In the genomic region with DNA sequence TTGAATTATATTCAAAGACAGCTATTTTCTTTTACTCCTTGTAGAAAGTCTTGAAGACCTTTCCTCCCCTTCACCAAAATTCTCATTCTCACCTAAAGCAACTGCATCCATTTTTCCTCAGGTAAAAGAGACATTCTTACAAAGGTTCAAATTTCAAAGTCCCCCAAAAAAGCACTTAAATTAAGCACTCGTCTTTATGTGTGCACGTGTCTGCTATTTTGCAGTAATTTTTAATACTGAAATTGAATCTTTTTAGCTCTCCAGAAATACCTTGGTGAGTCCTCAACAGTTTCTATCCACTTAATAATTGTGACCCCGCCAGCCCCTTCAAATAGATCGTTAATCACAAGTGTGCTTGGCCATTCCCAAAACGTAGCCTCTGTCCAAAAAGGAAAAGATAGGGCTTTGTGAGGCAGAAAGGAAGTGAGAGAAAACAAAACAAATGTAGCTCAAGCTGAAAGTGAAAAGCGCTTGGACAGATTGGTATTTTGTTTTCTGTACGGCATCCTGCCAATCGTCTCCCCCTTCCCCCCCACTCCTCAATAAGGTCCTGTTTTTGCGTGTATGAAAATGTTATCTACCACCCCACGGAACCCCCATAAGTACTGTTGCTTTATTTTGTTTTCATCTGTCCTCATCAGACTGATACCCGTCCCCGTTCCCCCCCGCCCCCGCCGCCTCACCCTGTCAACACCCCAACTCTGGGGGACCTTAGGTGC, we compare ENCODE assay signal across 8 mouse cellular contexts. TPM values are rescaled to one million over a fixed set of nuclear protein-coding genes. Genes with fewer than 3 reads are reported as not detected.
DNase-seq lines count a peak whose midpoint lies in the region; ATAC-seq and TF ChIP-seq lines count a peak whose summit lies in the region.
"Not testable (repeated sequence)": the region's sequence is repeated elsewhere in the genome, so short reads cannot be mapped to it uniquely, and the experiment has no call there.

No protein-coding gene starts in this region.

- TF ChIP-seq CTCF in C2C12 (IDR thresholded peaks at IDR 0.05; ENCODE audit: control insufficient read depth, insufficient read depth, insufficient read length); liver, embryonic 14.5 days (IDR thresholded peaks at IDR 0.05; ENCODE audit: low read depth): not testable (repeated sequence)

- not testable (repeated sequence) for ATAC-seq in forebrain, embryonic 15.5 days (replicated peaks); kidney, embryonic 16.5 days (ENCODE audit: low FRiP score, low TSS enrichment); liver, embryonic 14.5 days (ENCODE audit: insufficient read depth); midbrain, embryonic 15.5 days (replicated peaks); stomach, embryonic 15.5 days (ENCODE audit: insufficient read depth, low FRiP score, low read depth)

- peaks cover 52% of the 10 kb centered on the region for H3K79me2 ChIP-seq in C2C12 (ENCODE audit: control insufficient read depth, insufficient read depth)

- H3K36me3 ChIP-seq in C2C12 (ENCODE audit: control insufficient read depth, insufficient read depth); forebrain, embryonic 15.5 days; hindbrain, embryonic 10.5 days; kidney, embryonic 16.5 days (ENCODE audit: insufficient read depth, low read length); liver, embryonic 14.5 days (replicated peaks; ENCODE audit: control insufficient read depth, insufficient read depth, low read depth); midbrain, embryonic 15.5 days (replicated peaks); stomach, embryonic 15.5 days: not testable (repeated sequence)

- not testable (repeated sequence) for H3K9me3 ChIP-seq in forebrain, embryonic 15.5 days; hindbrain, embryonic 10.5 days; kidney, embryonic 16.5 days (ENCODE audit: low read length); liver, embryonic 14.5 days (ENCODE audit: control insufficient read depth, low read length); midbrain, embryonic 15.5 days; stomach, embryonic 15.5 days

- H3K79me3 ChIP-seq in C2C12 (ENCODE audit: low read depth): peaks cover 36% of the 10 kb centered on the region

- peaks cover 39% of the 10 kb centered on the region for H3K4me1 ChIP-seq in forebrain, embryonic 15.5 days
- H3K4me1 ChIP-seq in hindbrain, embryonic 10.5 days (replicated peaks): peaks cover 34% of the 10 kb centered on the region
- H3K4me1 ChIP-seq in kidney, embryonic 16.5 days (ENCODE audit: insufficient read depth, low read length); liver, embryonic 14.5 days (replicated peaks; ENCODE audit: control insufficient read depth in 2 of 2, insufficient read depth in 2 of 2, low read length in 1 of 2); stomach, embryonic 15.5 days: not testable (repeated sequence)
- peaks cover 35% of the 10 kb centered on the region for H3K4me1 ChIP-seq in midbrain, embryonic 15.5 days

- peak overlapping the region; percentile 52 for H3K9ac ChIP-seq in forebrain, embryonic 15.5 days (replicated peaks)
- H3K9ac ChIP-seq in kidney, embryonic 16.5 days (replicated peaks; ENCODE audit: low read length): peak overlapping the region; percentile 78
- peak overlapping the region; percentile 70 for H3K9ac ChIP-seq in liver, embryonic 14.5 days (replicated peaks)
- H3K9ac ChIP-seq in midbrain, embryonic 15.5 days: not testable (repeated sequence)
- peak overlapping the region; percentile 61 for H3K9ac ChIP-seq in stomach, embryonic 15.5 days

- H3K27me3 ChIP-seq in C2C12 (ENCODE audit: control insufficient read depth, insufficient read depth, insufficient read length); forebrain, embryonic 15.5 days; kidney, embryonic 16.5 days (ENCODE audit: insufficient read depth, low read length); liver, embryonic 14.5 days (ENCODE audit: control insufficient read depth, insufficient read depth, low read length); stomach, embryonic 15.5 days (replicated peaks): not testable (repeated sequence)
- peaks cover 30% of the 10 kb centered on the region for H3K27me3 ChIP-seq in hindbrain, embryonic 10.5 days (ENCODE audit: insufficient read depth, poor library complexity, severe bottlenecking)
- peaks cover 14% of the 10 kb centered on the region for H3K27me3 ChIP-seq in midbrain, embryonic 15.5 days (replicated peaks)

- not testable (repeated sequence) for H3K27ac ChIP-seq in forebrain, embryonic 15.5 days (replicated peaks); kidney, embryonic 16.5 days (ENCODE audit: low read length); liver, embryonic 14.5 days; midbrain, embryonic 15.5 days; stomach, embryonic 15.5 days
- H3K27ac ChIP-seq in hindbrain, embryonic 10.5 days: peak overlapping the region; percentile 91

- peak overlapping the region; percentile 75 for H3K4me3 ChIP-seq in C2C12 (ENCODE audit: insufficient read depth, poor library complexity, severe bottlenecking)
- peak overlapping the region; percentile 55 for H3K4me3 ChIP-seq in forebrain, embryonic 15.5 days
- H3K4me3 ChIP-seq in hindbrain, embryonic 10.5 days: peak overlapping the region; percentile 74
- H3K4me3 ChIP-seq in kidney, embryonic 16.5 days (ENCODE audit: low read length): peak overlapping the region; percentile 71
- H3K4me3 ChIP-seq in liver, embryonic 14.5 days (ENCODE audit: insufficient read depth in 1 of 2, low read depth in 2 of 2, low read length in 2 of 2): peak overlapping the region; percentile 72 to 78
- H3K4me3 ChIP-seq in midbrain, embryonic 15.5 days: peak overlapping the region; percentile 66
- H3K4me3 ChIP-seq in stomach, embryonic 15.5 days (replicated peaks): peak overlapping the region; percentile 77

- peak overlapping the region; percentile 100 for H3K4me2 ChIP-seq in forebrain, embryonic 15.5 days (replicated peaks)
- peak overlapping the region; percentile 98 for H3K4me2 ChIP-seq in kidney, embryonic 16.5 days (replicated peaks; ENCODE audit: low read depth, low read length)
- H3K4me2 ChIP-seq in liver, embryonic 14.5 days (ENCODE audit: low read depth): peak overlapping the region; percentile 88
- peak overlapping the region; percentile 93 for H3K4me2 ChIP-seq in midbrain, embryonic 15.5 days
- H3K4me2 ChIP-seq in stomach, embryonic 15.5 days: peak overlapping the region; percentile 97

- 3% methylated on average over 15 of the region's 15 CpGs for WGBS in forebrain, embryonic 15.5 days
- WGBS in hindbrain, embryonic 10.5 days: 3% methylated on average over 15 of the region's 15 CpGs
- 2% methylated on average over 15 of the region's 15 CpGs for WGBS in kidney, embryonic 16.5 days
- 3% methylated on average over 15 of the region's 15 CpGs for WGBS in liver, embryonic 14.5 days (ENCODE audit: insufficient replicate concordance)
- WGBS in midbrain, embryonic 15.5 days: 3% methylated on average over 15 of the region's 15 CpGs
- 2% methylated on average over 15 of the region's 15 CpGs for WGBS in stomach, embryonic 15.5 days

- H3ac ChIP-seq in C2C12 (ENCODE audit: control insufficient read depth, insufficient read length, low read depth): peak overlapping the region; percentile 61

- peak; percentile 13 to 21 for DNase-seq in cerebellum, postnatal 10 days
- not testable (repeated sequence) for DNase-seq in hindbrain, embryonic 10.5 days (ENCODE audit: low spot score); liver, embryonic 14.5 days (ENCODE audit: low read depth in 3 of 3, low spot score in 3 of 3)

- not testable (repeated sequence) for TF ChIP-seq EP300 in liver, embryonic 14.5 days (IDR thresholded peaks at IDR 0.05; ENCODE audit: low read depth)

RNA-seq across cellular contexts. Expression of gene Cdk6, which starts 0.8 kb away (rescaled TPM):
- polyA plus RNA-seq in C2C12 (2012; fragmentation: generic; extraction: Trizol): 30.9 TPM
- polyA plus RNA-seq in forebrain, embryonic 15.5 days (2015; fragmentation: Nextera tagmentation; extraction: Ambion mirVana): 30.8 and 39.4 TPM in 2 replicates
- polyA plus RNA-seq in hindbrain, embryonic 10.5 days (2016; fragmentation: Nextera tagmentation; extraction: Ambion mirVana): 18.3 and 20.0 TPM in 2 replicates
- 16.6 and 21.2 TPM in 2 replicates for polyA plus RNA-seq in kidney, embryonic 16.5 days (2015; fragmentation: Nextera tagmentation; extraction: Ambion mirVana)
- 5.7 and 8.6 TPM in 2 replicates for polyA plus RNA-seq in liver, embryonic 14.5 days (2012; rRNA removed)
- 13.9 and 15.5 TPM in 2 replicates for polyA plus RNA-seq in liver, embryonic 14.5 days (2014; fragmentation: Nextera tagmentation; extraction: Ambion mirVana)
- polyA plus RNA-seq in midbrain, embryonic 15.5 days (2015; fragmentation: Nextera tagmentation; extraction: Ambion mirVana): 10.2 and 12.4 TPM in 2 replicates
- polyA plus RNA-seq in stomach, embryonic 15.5 days (2015; fragmentation: Nextera tagmentation; extraction: Ambion mirVana): 37.7 and 39.6 TPM in 2 replicates
